Mouse (Mus musculus): ENCODE measurements at regions not wholly inside any gene's neighbourhood (a gene's known extent, or its start where the extent isn't known, plus 50 kb on each side); places are given as distances from the start of the nearest gene placed in this dataset.
A peak's percentile ranks its signal among the peaks of the same experiment; 100 is the strongest.

DNA sequence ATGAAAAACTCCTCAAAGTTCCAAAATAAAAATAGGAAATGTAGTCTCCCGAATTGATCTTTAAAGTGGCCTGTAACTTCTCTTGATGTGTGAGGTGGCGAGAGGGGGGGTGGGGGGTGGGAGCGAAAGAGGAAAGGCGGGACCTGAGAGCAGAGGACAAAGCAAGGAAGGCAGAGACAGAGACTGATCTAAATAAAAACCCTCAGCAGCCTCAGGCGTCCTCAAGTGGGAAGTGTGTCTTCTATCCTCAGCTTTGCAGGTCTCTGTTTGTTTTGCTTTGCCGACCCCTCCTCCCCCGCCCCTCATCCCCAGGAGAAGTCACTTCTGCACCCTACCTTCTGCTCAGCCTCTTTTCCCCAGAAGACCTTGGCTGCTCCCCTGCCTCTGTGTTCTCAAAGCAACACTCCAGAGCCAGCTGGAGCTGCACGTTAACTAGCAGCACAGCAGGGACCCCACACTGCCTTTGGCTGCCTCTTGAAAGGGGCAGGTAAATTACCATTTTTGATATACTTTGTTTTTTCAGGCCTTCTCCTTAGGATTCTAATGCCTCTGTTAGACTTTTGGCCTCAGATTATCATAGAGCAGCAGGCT lies 214.3 kb upstream of the Isl1 start:
- DNase-seq (ENCODE audit: low spot score) (no peak), ATAC-seq (ENCODE audit: low FRiP score) (peak; percentile 70)
- no peak overlapping the region for H3K9ac ChIP-seq
- no peaks in the 10 kb centered on the region for H3K36me3 ChIP-seq (replicated peaks; ENCODE audit: control insufficient read depth, insufficient read depth)
- peaks cover 7% of the 10 kb centered on the region; the same call in 1 of the 2 replicates for H3K27me3 ChIP-seq (ENCODE audit: control insufficient read depth, insufficient read depth, low read length)
- 4% methylated on average over 8 of the region's 8 CpGs for WGBS
- no peak overlapping the region for H3K27ac ChIP-seq
- H3K9me3 ChIP-seq (ENCODE audit: control insufficient read depth, low read length) = no peaks in the 10 kb centered on the region
- H3K4me1 ChIP-seq (replicated peaks; ENCODE audit: control insufficient read depth, insufficient read depth, low read length) = 0 out of 2 replicates have a peak, but pooled peaks cover 11% of the 10 kb centered on the region
- no peak overlapping the region for H3K4me2 ChIP-seq (replicated peaks)
- no peak overlapping the region for H3K4me3 ChIP-seq (replicated peaks; ENCODE audit: low read length)

- peak overlapping the region; percentile 21 for H3K4me3 ChIP-seq (replicated peaks; ENCODE audit: low read length)
- peak overlapping the region; percentile 28 for H3K9ac ChIP-seq
- peak; percentile 79 for ATAC-seq (ENCODE audit: low FRiP score)
- H3K27ac ChIP-seq = no peak overlapping the region
- H3K27me3 ChIP-seq (ENCODE audit: control insufficient read depth, insufficient read depth, low read length) = peaks cover 23% of the 10 kb centered on the region
- H3K9me3 ChIP-seq (ENCODE audit: control insufficient read depth, low read length) = no peaks in the 10 kb centered on the region
- peaks cover 11% of the 10 kb centered on the region for H3K4me1 ChIP-seq (replicated peaks; ENCODE audit: control insufficient read depth, insufficient read depth, low read length)
- WGBS = 3% methylated on average over 13 of the region's 13 CpGs
- no peaks in the 10 kb centered on the region for H3K36me3 ChIP-seq (replicated peaks; ENCODE audit: control insufficient read depth, insufficient read depth)
- no peak for DNase-seq (ENCODE audit: low spot score)
- H3K4me2 ChIP-seq (replicated peaks) = peak overlapping the region; percentile 46
Measured at GRCm38 (mm10) chr13:116514640-116515311, 205.3 kb upstream of the Isl1 start.

- WGBS = 34% methylated on average over 7 of the region's 7 CpGs
- Histone ChIP-seq H3K27me3 (ENCODE audit: control insufficient read depth, insufficient read depth, low read length) (peaks cover 22% of the 10 kb centered on the region), H3K4me3 (replicated peaks; ENCODE audit: low read length) (peak overlapping the region; percentile 21), H3K27ac (no peak overlapping the region), H3K36me3 (replicated peaks; ENCODE audit: control insufficient read depth, insufficient read depth) (no peaks in the 10 kb centered on the region), H3K4me2 (replicated peaks) (peak overlapping the region; percentile 46), H3K4me1 (replicated peaks; ENCODE audit: control insufficient read depth, insufficient read depth, low read length) (peaks cover 11% of the 10 kb centered on the region), H3K9me3 (ENCODE audit: control insufficient read depth, low read length) (no peaks in the 10 kb centered on the region), H3K9ac (0 out of 2 replicates have a peak overlapping the region, but pooled peaks have one; percentile 28)
- DNase-seq (ENCODE audit: low spot score) (no peak), ATAC-seq (ENCODE audit: low FRiP score) (no peak; the same call in 1 of the 2 replicates)
Measured at GRCm38 (mm10) chr13:116514256-116514639, 204.8 kb upstream of the Isl1 start.

GRCm38 (mm10) chr13:116512398-116512797 lies 202.9 kb upstream of the Isl1 start:
- no peak overlapping the region for H3K9ac ChIP-seq
- 69% methylated on average over 4 of the region's 4 CpGs for WGBS
- no peak overlapping the region for H3K4me2 ChIP-seq (replicated peaks)
- no peak for ATAC-seq (ENCODE audit: low FRiP score)
- H3K27ac ChIP-seq = no peak overlapping the region
- no peaks in the 10 kb centered on the region for H3K36me3 ChIP-seq (replicated peaks; ENCODE audit: control insufficient read depth, insufficient read depth)
- DNase-seq (ENCODE audit: low spot score) = no peak
- H3K4me3 ChIP-seq (replicated peaks; ENCODE audit: low read length) = no peak overlapping the region
- peaks cover 11% of the 10 kb centered on the region for H3K4me1 ChIP-seq (replicated peaks; ENCODE audit: control insufficient read depth, insufficient read depth, low read length)
- H3K9me3 ChIP-seq (ENCODE audit: control insufficient read depth, low read length) = no peaks in the 10 kb centered on the region
- peaks cover 17% of the 10 kb centered on the region for H3K27me3 ChIP-seq (ENCODE audit: control insufficient read depth, insufficient read depth, low read length)

GRCm38 (mm10) chr13:116508213-116508811 lies 198.8 kb upstream of the Isl1 start:
- H3K36me3 ChIP-seq (replicated peaks; ENCODE audit: control insufficient read depth, insufficient read depth) = no peaks in the 10 kb centered on the region
- no peak overlapping the region for H3K9ac ChIP-seq
- ATAC-seq (ENCODE audit: low FRiP score) = no peak
- H3K4me3 ChIP-seq (replicated peaks; ENCODE audit: low read length) = no peak overlapping the region
- 88% methylated on average over 7 of the region's 7 CpGs for WGBS
- H3K27me3 ChIP-seq (ENCODE audit: control insufficient read depth, insufficient read depth, low read length) = peaks cover 12% of the 10 kb centered on the region
- no peaks in the 10 kb centered on the region for H3K4me1 ChIP-seq (replicated peaks; ENCODE audit: control insufficient read depth, insufficient read depth, low read length)
- H3K4me2 ChIP-seq (replicated peaks) = no peak overlapping the region
- DNase-seq (ENCODE audit: low spot score) = no peak
- H3K9me3 ChIP-seq (ENCODE audit: control insufficient read depth, low read length) = no peaks in the 10 kb centered on the region
- H3K27ac ChIP-seq = no peak overlapping the region

GRCm38 (mm10) chr13:116497659-116498414 lies 188.3 kb upstream of the Isl1 start:
- no peak for DNase-seq (ENCODE audit: low spot score)
- H3K27ac ChIP-seq = no peak overlapping the region

DNA sequence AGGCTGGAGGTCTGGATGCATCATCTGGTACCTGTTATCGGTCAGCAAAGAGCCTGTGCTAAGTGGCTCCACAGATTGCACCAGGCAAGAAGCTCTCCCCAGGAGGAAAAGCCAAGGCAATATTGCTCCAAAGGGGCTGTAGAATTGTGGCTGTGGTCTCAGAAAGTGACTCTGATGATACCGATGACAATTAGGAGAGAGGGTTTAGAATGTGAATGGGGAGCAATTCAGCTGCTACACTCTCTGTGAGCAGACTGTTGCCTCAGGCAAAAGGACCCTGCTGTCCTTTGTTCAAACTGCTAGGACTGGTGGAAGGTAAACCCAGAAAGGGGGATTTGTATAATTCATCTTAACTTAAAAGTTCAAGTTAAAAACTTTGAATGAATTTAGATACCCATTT lies 186.2 kb upstream of the Isl1 start:
- Histone ChIP-seq H3K27me3 (ENCODE audit: control insufficient read depth, insufficient read depth, low read length) (no peaks in the 10 kb centered on the region), H3K36me3 (replicated peaks; ENCODE audit: control insufficient read depth, insufficient read depth) (no peaks in the 10 kb centered on the region), H3K4me2 (replicated peaks) (no peak overlapping the region), H3K9me3 (ENCODE audit: control insufficient read depth, low read length) (no peaks in the 10 kb centered on the region), H3K9ac (no peak overlapping the region), H3K27ac (no peak overlapping the region), H3K4me1 (replicated peaks; ENCODE audit: control insufficient read depth, insufficient read depth, low read length) (peaks cover 6% of the 10 kb centered on the region; the same call in 1 of the 2 replicates), H3K4me3 (replicated peaks; ENCODE audit: low read length) (no peak overlapping the region)
- 16% methylated on average over 2 of the region's 2 CpGs for WGBS
- DNase-seq (ENCODE audit: low spot score) (no peak), ATAC-seq (ENCODE audit: low FRiP score) (no peak)

More at GRCm38 (mm10) chr13:116497659-116498414, 188.3 kb upstream of the Isl1 start:
- Histone ChIP-seq H3K4me1 (replicated peaks; ENCODE audit: control insufficient read depth, insufficient read depth, low read length) (peaks cover 6% of the 10 kb centered on the region; the same call in 1 of the 2 replicates), H3K9ac (no peak overlapping the region), H3K9me3 (ENCODE audit: control insufficient read depth, low read length) (no peaks in the 10 kb centered on the region), H3K4me3 (replicated peaks; ENCODE audit: low read length) (no peak overlapping the region), H3K36me3 (replicated peaks; ENCODE audit: control insufficient read depth, insufficient read depth) (no peaks in the 10 kb centered on the region), H3K4me2 (replicated peaks) (0 out of 2 replicates have a peak overlapping the region, but pooled peaks have one; percentile 7), H3K27me3 (ENCODE audit: control insufficient read depth, insufficient read depth, low read length) (no peaks in the 10 kb centered on the region)
- WGBS = 31% methylated on average over 6 of the region's 6 CpGs
- peak; percentile 83 for ATAC-seq (ENCODE audit: low FRiP score)

- no peaks in the 10 kb centered on the region for H3K36me3 ChIP-seq (replicated peaks; ENCODE audit: control insufficient read depth, insufficient read depth)
- no peak overlapping the region for H3K9ac ChIP-seq
- DNase-seq (ENCODE audit: low spot score) (no peak), ATAC-seq (ENCODE audit: low FRiP score) (no peak)
- WGBS = 56% methylated on average over 1 of the region's 1 CpGs
- no peak overlapping the region for H3K4me2 ChIP-seq (replicated peaks)
- no peak overlapping the region for H3K4me3 ChIP-seq (replicated peaks; ENCODE audit: low read length)
- no peaks in the 10 kb centered on the region for H3K27me3 ChIP-seq (ENCODE audit: control insufficient read depth, insufficient read depth, low read length)
- no peaks in the 10 kb centered on the region for H3K9me3 ChIP-seq (ENCODE audit: control insufficient read depth, low read length)
- no peaks in the 10 kb centered on the region for H3K4me1 ChIP-seq (replicated peaks; ENCODE audit: control insufficient read depth, insufficient read depth, low read length)
- H3K27ac ChIP-seq = no peak overlapping the region
Measured at GRCm38 (mm10) chr13:116489420-116489819, 179.9 kb upstream of the Isl1 start.

GRCm38 (mm10) chr13:116474611-116475010 lies 165.1 kb upstream of the Isl1 start:
- H3K4me3 ChIP-seq (replicated peaks; ENCODE audit: low read length) = no peak overlapping the region
- ATAC-seq (ENCODE audit: low FRiP score) (no peak), DNase-seq (ENCODE audit: low spot score) (no peak)
- no peaks in the 10 kb centered on the region for H3K36me3 ChIP-seq (replicated peaks; ENCODE audit: control insufficient read depth, insufficient read depth)
- H3K9me3 ChIP-seq (ENCODE audit: control insufficient read depth, low read length) = no peaks in the 10 kb centered on the region
- no peaks in the 10 kb centered on the region for H3K27me3 ChIP-seq (ENCODE audit: control insufficient read depth, insufficient read depth, low read length)
- H3K4me2 ChIP-seq (replicated peaks) = no peak overlapping the region
- no peak overlapping the region for H3K9ac ChIP-seq
- WGBS = 81% methylated on average over 8 of the region's 8 CpGs
- H3K27ac ChIP-seq = no peak overlapping the region
- no peaks in the 10 kb centered on the region for H3K4me1 ChIP-seq (replicated peaks; ENCODE audit: control insufficient read depth, insufficient read depth, low read length)
